In genomic region chr13:18293438-18293837, GRCm38 (mm10) we compare ENCODE assay signal across 16 mouse cellular contexts.
"Had no signal": no experiment of that assay in that cellular context is flagged by ENCODE, and none has a peak within 500 bp of the region (broad histone marks: within the 10 kb centered on the region; RNA-seq: fewer than 3 reads in every experiment).

No protein-coding gene starts in this region.

- H3K4me3 ChIP-seq: neural tube, embryonic 13.5 days; neural tube, embryonic 15.5 days; stomach, embryonic 15.5 days had no signal

- H3K27ac ChIP-seq: neural tube, embryonic 13.5 days; neural tube, embryonic 15.5 days; stomach, embryonic 15.5 days; stomach, postnatal 0 days had no signal

- H3K9ac ChIP-seq: neural tube, embryonic 13.5 days; neural tube, embryonic 15.5 days; stomach, embryonic 15.5 days had no signal

- H3K4me1 ChIP-seq: neural tube, embryonic 13.5 days; neural tube, embryonic 15.5 days; stomach, embryonic 15.5 days had no signal

- H3K36me3 ChIP-seq: neural tube, embryonic 13.5 days; neural tube, embryonic 15.5 days; stomach, embryonic 15.5 days had no signal

- H3K9me3 ChIP-seq: neural tube, embryonic 13.5 days; neural tube, embryonic 15.5 days; stomach, embryonic 15.5 days had no signal

- H3K27me3 ChIP-seq: neural tube, embryonic 13.5 days; neural tube, embryonic 15.5 days; stomach, embryonic 15.5 days had no signal

- H3K4me2 ChIP-seq: neural tube, embryonic 13.5 days; neural tube, embryonic 15.5 days; stomach, embryonic 15.5 days had no signal

- DNase-seq: retina, postnatal 1 day; right cerebral cortex, adult 18-20 months; right cerebral cortex, postnatal 14 days; right cerebral cortex, postnatal 25 days; right cerebral cortex, postnatal 4 days; spleen, adult 18-20 months; thymus, adult 18-20 months; thymus, adult 2 months; thymus, postnatal 14 days; thymus, postnatal 25 days; thymus, postnatal 36 days; thymus, postnatal 4 days had no signal
